Mouse (Mus musculus) intestine, postnatal 0 days (tissue): Measurements from ENCODE around the gene Tent5b. TPM values are rescaled to one million over a fixed set of nuclear protein-coding genes. Genes with fewer than 3 reads are reported as not detected.

ENCODE experiments used
- ATAC-seq: fragments of 200-750 bp; cut with Nextera tagmentation; 2 replicates; pipeline ENCODE4 v1.8.0; 2017; ENCODE audit warnings: mild to moderate bottlenecking, moderate TSS enrichment, moderate library complexity
- H3K27ac ChIP-seq: fragments of 300-500 bp; sonication (generic); 2 replicates; pipeline ENCODE4 v1.5.1; 2014; ENCODE audit warnings: mild to moderate bottlenecking, low read depth, low read length, moderate library complexity
- H3K27me3 ChIP-seq: fragments of 300-500 bp; sonication (generic); replicated peaks from 2 replicates; pipeline ENCODE4 v1.6.1; 2014; ENCODE audit warnings: low read length, mixed read lengths; ENCODE audit not compliant: control insufficient read depth, insufficient read depth
- H3K36me3 ChIP-seq: fragments of 300-500 bp; sonication (generic); 2 replicates; pipeline ENCODE4 v1.6.1; 2014; ENCODE audit warnings: mild to moderate bottlenecking, moderate library complexity; ENCODE audit not compliant: control insufficient read depth, insufficient read depth
- H3K4me1 ChIP-seq: fragments of 300-500 bp; sonication (generic); replicated peaks from 2 replicates; pipeline ENCODE4 v1.6.1; 2014; ENCODE audit warnings: antibody characterized with exemption, low read length, mixed read lengths; ENCODE audit not compliant: control insufficient read depth, insufficient read depth
- H3K4me2 ChIP-seq: fragments of 300-500 bp; sonication (generic); replicated peaks from 2 replicates; pipeline ENCODE4 v1.6.1; 2014; ENCODE audit warnings: low read depth, mild to moderate bottlenecking, moderate library complexity
- H3K4me3 ChIP-seq: fragments of 300-500 bp; sonication (generic); 2 replicates; pipeline ENCODE4 v1.5.1; 2014; ENCODE audit warnings: low read depth, low read length
- H3K9ac ChIP-seq: fragments of 300-500 bp; sonication (generic); 2 replicates; pipeline ENCODE4 v1.6.1; 2014; ENCODE audit warnings: mild to moderate bottlenecking, low read depth, low read length
- H3K9me3 ChIP-seq: fragments of 300-500 bp; sonication (generic); 2 replicates; pipeline ENCODE4 v1.6.1; 2016; ENCODE audit warnings: mixed run types; ENCODE audit not compliant: control insufficient read depth
- CTCF ChIP-seq: sonication (generic); IDR thresholded peaks from 2 replicates; pipeline ENCODE4 v1.5.1; 2016; ENCODE audit warnings: low read depth, mild to moderate bottlenecking, control low read depth, antibody characterized with exemption, moderate library complexity
- WGBS: fragments of 180-500 bp; shearing (Covaris S2); extraction: QIAGEN DNeasy Blood & Tissue Kit; methylation state at CpG from one replicate; pipeline ENCODE4 v1.1.7; 2014; 5-methylcytosine and 5-hydroxymethylcytosine counted together
- polyA plus RNA-seq: library from polyadenylated mRNA; unstranded; fragments of >200 nt; fragmentation: Nextera tagmentation; extraction: Ambion mirVana; gene quantifications from 2 replicates; pipeline ENCODE4 v1.2.1, GENCODE M21; 2015

Gene Tent5b
- polyA plus RNA-seq, 1 experiment from 2014 or later, result 1.8 TPM

DNA sequence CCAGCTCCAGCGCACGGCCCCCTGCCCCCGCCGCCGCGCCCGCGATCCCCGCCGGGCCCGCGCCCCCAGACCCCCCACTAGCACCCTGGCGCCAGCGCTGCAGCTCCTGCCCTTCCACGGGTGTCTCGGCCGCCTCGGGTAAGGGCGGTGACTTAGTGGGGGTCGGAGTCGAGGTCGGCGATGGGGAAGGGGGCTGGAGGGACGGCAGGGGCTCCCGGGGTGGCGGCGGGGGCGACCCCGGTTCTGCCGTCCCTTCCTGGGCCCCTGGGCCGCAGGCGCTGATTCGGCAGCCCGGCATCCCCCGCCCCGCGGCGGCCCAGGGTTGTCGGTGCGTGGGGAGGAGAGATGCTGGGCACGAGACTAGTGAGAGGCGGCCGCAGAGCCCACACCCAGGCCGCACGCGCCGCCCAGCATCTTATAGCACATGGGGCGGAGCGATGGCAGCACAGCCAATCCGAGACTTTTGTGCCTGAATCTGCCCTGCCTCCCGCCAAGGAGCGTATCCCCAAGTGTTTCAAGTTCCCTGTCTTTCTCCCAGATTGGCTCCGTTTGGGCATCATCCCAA, 18.3 kb downstream of the Tent5b start, which contains the start of gene Trnp1:
Gene Trnp1, minus strand, starts transcription at position 391 of the 565 bp plus-strand sequence.
- H3K4me3 ChIP-seq, result peak within 1 kb of the TSS; percentile 56
- no peaks in the 10 kb centered on the region for H3K9me3 ChIP-seq
- ATAC-seq, result peak; percentile 50; the same call in 1 of the 2 replicates
- H3K27me3 ChIP-seq, result peaks cover 69% of the 10 kb centered on the region
- peak within 1 kb of the TSS; percentile 93 for H3K4me2 ChIP-seq
- WGBS, result under 1% methylated on average over 42 of the region's 53 CpGs
- TF ChIP-seq CTCF, result no peak
- no peaks in the 10 kb centered on the region for H3K36me3 ChIP-seq
- peak within 1 kb of the TSS; percentile 27 for H3K9ac ChIP-seq
- no peak within 1 kb of the TSS for H3K27ac ChIP-seq
- 0 out of 2 replicates have a peak, but pooled peaks cover 3% of the 10 kb centered on the region for H3K4me1 ChIP-seq

DNA sequence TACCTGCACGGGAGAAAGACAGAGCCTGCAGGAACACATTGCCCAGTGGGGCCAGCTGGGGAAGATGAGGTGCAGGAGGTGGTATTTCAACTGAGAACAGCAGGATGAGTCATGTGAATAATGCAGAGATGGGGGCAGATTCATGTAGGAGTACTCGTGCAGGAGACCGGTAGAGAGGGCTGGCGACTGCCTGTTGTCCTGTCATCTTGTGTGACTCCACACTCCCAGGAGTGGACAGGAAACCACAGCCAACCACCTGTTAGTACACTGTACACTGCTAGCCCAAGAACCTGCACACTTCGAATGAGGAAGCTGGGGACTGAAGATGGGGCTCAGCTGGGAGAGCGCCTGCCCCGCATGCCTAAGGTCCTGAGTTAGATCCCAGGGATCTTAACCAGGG, 21.6 kb downstream of the Tent5b start:
- Histone ChIP-seq H3K27ac (no peak overlapping the region), H3K9me3 (no peaks in the 10 kb centered on the region), H3K4me3 (no peak overlapping the region), H3K36me3 (no peaks in the 10 kb centered on the region), H3K9ac (no peak overlapping the region), H3K27me3 (peaks cover 61% of the 10 kb centered on the region), H3K4me2 (no peak overlapping the region), H3K4me1 (no peaks in the 10 kb centered on the region)
- WGBS, result 52% methylated on average over 7 of the region's 7 CpGs
- TF ChIP-seq CTCF, result no peak
- ATAC-seq, result no peak

DNA sequence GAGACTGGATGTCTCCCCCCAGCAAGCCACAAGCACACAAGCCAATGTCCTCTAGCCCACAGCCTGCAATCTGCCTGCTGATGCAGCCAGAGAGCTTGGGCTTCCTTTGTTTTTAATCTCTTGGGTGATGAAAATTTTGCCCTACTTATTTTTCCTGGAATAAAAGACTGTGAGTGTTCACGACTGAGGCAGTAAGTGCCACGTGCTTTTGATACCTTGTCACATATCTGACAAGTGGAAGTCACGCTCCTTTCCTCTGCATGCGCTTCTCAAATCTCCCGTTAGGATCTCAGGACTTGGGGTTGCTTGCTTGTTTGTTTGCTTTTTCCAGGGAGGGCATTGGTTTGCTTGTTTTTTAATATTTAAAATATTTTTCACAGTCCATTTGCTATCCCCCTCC, 24.4 kb downstream of the Tent5b start:
- no peak overlapping the region for H3K27ac ChIP-seq
- H3K4me2 ChIP-seq, result no peak overlapping the region
- no peak for TF ChIP-seq CTCF
- no peak overlapping the region for H3K4me3 ChIP-seq
- peaks cover 34% of the 10 kb centered on the region for H3K27me3 ChIP-seq
- no peaks in the 10 kb centered on the region for H3K36me3 ChIP-seq
- ATAC-seq, result no peak
- 46% methylated on average over 5 of the region's 5 CpGs for WGBS
- H3K9me3 ChIP-seq, result no peaks in the 10 kb centered on the region
- no peak overlapping the region for H3K9ac ChIP-seq
- H3K4me1 ChIP-seq, result no peaks in the 10 kb centered on the region

DNA sequence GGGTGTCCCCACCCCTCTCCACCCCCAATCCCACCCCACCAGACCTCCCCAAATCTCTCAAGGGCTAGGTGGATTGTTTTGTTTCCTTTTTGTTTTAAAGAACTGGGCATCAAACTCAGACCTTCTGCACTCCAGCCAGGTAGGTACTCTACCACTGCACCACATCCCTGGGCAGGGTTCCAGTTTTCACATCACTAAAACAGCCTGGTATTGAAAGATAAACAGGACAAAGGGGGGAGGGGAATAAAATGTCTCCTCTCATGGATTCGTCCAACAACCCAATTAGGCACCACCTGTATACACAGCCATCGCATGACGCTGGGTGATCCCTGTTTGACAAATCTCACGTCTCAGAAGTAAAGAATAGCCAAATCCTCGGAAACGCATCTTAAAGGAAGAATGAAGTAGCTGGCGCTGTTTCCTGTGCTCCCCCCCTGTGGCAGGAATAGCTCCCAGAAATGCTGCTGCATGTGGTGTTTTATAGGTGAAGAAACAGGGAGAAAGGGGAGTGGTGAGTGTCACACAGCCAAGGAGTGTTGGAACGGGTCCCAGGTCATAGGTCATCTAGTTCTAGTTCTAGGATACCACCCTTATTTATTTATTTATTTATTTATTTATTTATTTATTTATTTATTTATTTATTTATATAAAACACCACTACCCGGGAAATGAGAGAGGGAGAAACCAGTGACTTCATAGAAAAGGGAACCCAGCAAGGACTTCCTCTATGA, 25.0 kb downstream of the Tent5b start:
- no peak for ATAC-seq
- peaks cover 27% of the 10 kb centered on the region for H3K27me3 ChIP-seq
- H3K4me2 ChIP-seq, result no peak overlapping the region
- H3K9ac ChIP-seq, result no peak overlapping the region
- H3K36me3 ChIP-seq, result no peaks in the 10 kb centered on the region
- no peak overlapping the region for H3K4me3 ChIP-seq
- H3K27ac ChIP-seq, result no peak overlapping the region
- 61% methylated on average over 9 of the region's 9 CpGs for WGBS
- TF ChIP-seq CTCF, result no peak
- no peaks in the 10 kb centered on the region for H3K4me1 ChIP-seq
- H3K9me3 ChIP-seq, result no peaks in the 10 kb centered on the region

DNA sequence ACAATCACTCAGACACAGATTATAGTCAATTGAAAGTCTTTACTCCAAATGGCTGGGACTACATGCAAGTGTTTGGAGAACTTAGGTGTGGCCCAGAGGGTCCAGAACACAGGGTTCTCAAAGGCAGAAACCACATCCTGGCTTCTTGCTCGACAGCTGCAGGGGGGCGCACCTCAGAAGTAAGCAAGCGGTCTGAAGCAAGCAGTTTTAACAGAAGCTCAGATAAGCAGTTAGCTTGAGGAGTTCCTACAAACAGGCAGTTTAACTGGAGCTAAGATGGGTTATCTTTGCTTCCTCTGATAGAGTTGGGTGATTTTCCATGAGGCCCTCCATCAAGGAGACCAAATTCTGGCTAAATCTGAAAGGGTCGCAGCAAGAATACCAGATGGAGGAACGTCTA, 26.6 kb downstream of the Tent5b start:
- Histone ChIP-seq H3K4me1 (no peaks in the 10 kb centered on the region), H3K27me3 (peaks cover 14% of the 10 kb centered on the region; the same call in 1 of the 2 replicates), H3K4me2 (no peak overlapping the region), H3K4me3 (no peak overlapping the region), H3K36me3 (no peaks in the 10 kb centered on the region), H3K9me3 (no peaks in the 10 kb centered on the region), H3K27ac (no peak overlapping the region), H3K9ac (no peak overlapping the region)
- 63% methylated on average over 5 of the region's 5 CpGs for WGBS
- ATAC-seq, result no peak
- no peak for TF ChIP-seq CTCF

DNA sequence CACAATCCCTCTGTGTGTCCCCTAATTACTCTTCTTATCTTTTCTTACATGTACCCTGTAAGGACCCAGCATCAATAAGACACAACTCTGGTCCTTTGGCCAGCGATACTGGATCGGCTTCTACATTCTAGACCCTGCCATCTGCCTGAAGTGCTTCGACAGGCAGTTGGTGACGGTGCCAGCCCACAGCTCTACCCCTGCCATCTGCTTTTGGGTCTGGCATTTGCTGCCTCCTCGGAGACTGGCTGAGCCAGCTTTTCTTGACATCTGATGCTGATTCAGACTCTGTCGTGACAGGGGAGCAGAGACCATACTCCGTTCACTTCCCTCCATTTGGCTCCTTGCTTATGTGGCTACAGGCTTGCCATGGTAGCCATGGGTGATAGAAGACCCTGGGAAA, 29.1 kb downstream of the Tent5b start:
- TF ChIP-seq CTCF, result no peak
- Histone ChIP-seq H3K4me1 (no peaks in the 10 kb centered on the region), H3K36me3 (no peaks in the 10 kb centered on the region), H3K9me3 (no peaks in the 10 kb centered on the region), H3K4me2 (no peak overlapping the region), H3K9ac (no peak overlapping the region), H3K27ac (no peak overlapping the region), H3K27me3 (no peaks in the 10 kb centered on the region), H3K4me3 (no peak overlapping the region)
- 80% methylated on average over 7 of the region's 7 CpGs for WGBS
- no peak for ATAC-seq
